Mouse (Mus musculus) G1E-ER4 (cell line): ENCODE data around the gene Pts. TPM values are rescaled to one million over a fixed set of nuclear protein-coding genes. Genes with fewer than 3 reads are reported as not detected.

Experiments used
- GATA1 ChIP-seq: IDR thresholded peaks from one replicate; pipeline ENCODE4 v1.8.0; 2012; ENCODE audit warnings: low read length, inconsistent platforms
- polyA plus RNA-seq: library from polyadenylated mRNA; stranded (reverse); fragments of >175 nt; gene quantifications from 2 replicates; pipeline ENCODE4 v1.2.3, GENCODE M21; 2012

Gene Pts
- polyA plus RNA-seq = 6.6 and 15.4 TPM in 2 replicates

- no peak for TF ChIP-seq GATA1
Observed at GRCm38 (mm10) chr9:50528293-50528892, at the start of gene Pts. TSS of gene Pts (minus strand) at chr9:50528724.

DNA sequence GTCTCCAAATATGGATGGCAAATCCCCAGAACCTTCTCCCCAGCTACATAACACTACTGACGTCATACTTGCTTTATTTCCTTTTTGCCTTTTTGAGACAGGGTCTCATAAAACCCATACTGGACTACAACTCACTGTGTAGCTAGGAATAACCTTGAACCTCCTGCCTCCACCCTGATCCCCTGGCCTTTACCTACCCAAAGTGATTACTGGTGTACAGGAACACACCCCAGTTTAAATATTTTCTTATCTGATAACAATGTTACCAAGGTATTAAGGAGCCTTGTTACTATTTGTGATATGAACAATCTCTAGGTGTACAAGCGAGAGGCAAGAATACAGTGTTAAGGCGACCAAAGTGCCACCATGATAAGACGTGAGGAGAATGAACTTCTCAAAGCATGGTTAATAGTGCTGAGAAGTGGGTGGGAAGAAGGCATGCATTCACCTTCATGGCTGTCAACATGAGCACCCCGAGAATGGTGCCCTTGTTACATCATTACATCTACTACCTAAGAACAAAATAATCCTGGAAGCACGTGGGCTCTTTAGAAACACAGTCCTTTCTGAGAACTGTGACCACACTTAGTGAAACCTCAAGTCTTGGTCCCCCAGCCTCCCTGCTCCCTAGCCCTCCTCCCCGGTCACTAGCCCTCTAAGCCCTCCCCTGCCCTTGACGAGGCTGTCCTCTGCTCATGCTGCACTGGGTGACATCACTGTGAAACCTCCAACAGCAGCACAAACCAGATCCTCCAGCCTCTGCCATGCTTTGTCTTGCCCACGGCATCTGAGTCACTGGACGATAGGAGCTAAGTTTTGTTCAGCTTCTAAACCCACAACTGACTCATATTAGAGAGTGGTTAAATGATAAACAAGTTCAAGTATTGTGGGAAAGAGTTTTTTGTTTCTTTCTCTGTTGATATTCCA, 41.3 kb upstream of the Pts start:
- no peak for TF ChIP-seq GATA1

DNA sequence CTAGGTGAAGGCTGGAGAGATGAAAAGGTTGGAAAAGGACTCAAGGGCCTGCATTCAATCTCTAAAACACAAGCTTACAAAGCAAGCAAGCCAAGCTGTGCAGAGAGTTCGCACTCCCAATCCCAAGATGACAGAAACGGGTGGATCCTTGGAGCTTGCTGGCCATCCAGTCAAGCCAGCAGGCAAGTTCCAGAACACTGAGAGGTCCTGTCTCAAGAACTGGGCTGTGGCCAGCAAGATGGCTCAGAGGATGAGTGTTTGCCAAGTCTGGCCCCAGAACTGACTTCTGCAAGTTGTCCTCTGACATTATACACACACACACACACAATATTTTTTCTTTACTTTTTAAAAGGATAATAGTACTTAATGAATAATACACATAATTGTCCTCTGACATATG, 39.4 kb upstream of the Pts start:
- no peak for TF ChIP-seq GATA1

DNA sequence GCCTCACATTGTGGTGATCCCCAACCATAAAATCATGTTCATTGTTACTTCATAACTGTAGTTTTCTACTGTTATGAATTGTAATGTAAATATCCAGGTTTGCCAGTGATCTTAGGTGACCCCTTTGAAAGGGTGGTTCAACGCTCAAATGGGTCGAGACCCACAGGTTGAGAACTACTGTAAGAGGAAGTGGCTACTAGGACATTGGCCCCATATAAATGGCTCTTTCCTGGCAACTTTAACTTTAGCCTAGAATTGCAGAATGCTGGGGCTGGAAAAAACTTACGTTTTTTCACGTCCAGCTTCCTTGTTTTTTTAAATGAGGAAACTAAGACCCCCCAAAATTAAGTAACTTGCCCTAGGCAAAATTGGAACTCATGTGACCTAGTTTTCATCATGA, 38.8 kb upstream of the Pts start:
- no peak for TF ChIP-seq GATA1

DNA sequence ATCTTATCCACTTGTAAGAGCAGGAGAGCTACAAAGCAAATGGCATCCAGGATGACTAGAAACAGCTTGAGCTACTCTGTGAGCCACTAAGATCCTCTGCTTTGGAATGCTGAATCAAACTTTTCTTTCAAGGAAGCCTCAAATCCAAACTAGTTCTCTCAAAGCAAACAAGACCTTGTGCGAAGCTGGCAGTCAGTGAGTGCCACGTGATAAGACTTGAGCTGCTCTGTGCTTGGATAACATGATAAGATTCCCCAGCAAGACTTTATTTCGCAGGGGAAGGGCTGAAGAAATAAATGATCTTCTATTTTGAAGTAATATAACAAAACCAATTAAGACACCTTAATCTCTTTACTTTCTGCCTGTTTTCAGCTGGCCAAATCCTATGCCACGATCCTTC, 37.4 kb upstream of the Pts start:
- TF ChIP-seq GATA1 = no peak

DNA sequence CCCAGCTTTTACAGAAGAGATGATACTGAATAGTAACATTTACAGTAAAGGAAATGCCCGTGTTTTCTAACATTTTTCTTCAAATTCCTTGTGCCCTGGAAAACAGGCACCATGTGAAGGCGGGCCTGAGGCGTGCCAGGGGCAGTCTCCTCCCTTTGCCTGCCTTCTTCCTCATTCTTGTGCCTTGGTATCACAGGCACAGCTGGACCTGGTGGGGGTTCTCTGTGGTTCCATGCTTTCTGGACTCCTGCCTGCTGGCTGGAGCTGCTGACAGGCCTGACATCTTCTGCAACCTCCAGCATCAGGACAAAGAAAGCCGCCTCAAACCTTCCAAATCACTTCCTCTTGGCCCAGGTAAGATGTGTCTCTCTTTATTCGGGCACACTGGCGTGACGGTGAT, 36.6 kb upstream of the Pts start:
- no peak for TF ChIP-seq GATA1

GRCm38 (mm10) chr9:50561918-50562360, 33.4 kb upstream of the Pts start:
- TF ChIP-seq GATA1 = no peak

DNA sequence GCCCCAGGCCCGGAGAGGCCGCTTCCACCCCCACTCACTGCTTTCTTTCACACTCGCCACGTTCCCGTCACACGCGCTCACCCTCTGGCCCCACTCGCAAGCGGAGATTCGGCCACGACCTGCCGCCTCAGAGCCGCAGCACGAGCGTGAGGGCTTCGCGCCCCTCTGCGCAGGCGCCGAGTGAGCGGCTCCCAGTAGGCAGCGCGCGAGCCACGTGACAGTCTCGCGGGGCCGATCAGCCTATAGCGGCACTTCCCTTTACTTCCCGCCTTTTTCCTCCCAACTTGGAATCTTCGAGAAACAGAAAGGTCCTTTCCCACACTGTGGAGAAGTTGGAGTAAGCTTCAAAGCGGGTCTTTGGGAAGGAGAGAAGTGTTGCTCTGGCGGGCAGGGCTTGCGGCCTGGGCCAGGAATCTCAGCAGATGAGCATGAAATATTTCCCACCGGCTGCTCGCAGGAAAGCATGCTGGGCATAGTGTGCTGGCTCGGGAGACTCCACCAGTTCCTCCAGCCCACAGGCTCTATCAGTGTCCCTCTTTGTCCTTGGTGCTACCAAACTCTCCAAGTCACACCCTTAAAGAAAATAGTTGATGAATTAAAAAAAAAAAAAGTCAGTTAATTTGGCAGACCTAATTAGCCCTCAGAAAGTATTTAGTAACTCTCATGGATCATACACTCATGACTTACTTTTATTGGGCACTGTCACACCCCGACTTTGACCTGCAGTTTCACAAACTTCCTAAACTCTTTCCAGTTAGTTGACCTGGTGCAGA, 32.8 kb upstream of the Pts start, which contains the start of gene Tex12:
TSS of gene Tex12 (minus strand) at position 181 of the 773 bp plus-strand sequence.
- no peak for TF ChIP-seq GATA1

GRCm38 (mm10) chr9:50555094-50555446, 26.5 kb upstream of the Pts start, which contains the start of gene Bco2:
TSS of gene Bco2 (minus strand) at chr9:50555181.
- TF ChIP-seq GATA1 = no peak

DNA sequence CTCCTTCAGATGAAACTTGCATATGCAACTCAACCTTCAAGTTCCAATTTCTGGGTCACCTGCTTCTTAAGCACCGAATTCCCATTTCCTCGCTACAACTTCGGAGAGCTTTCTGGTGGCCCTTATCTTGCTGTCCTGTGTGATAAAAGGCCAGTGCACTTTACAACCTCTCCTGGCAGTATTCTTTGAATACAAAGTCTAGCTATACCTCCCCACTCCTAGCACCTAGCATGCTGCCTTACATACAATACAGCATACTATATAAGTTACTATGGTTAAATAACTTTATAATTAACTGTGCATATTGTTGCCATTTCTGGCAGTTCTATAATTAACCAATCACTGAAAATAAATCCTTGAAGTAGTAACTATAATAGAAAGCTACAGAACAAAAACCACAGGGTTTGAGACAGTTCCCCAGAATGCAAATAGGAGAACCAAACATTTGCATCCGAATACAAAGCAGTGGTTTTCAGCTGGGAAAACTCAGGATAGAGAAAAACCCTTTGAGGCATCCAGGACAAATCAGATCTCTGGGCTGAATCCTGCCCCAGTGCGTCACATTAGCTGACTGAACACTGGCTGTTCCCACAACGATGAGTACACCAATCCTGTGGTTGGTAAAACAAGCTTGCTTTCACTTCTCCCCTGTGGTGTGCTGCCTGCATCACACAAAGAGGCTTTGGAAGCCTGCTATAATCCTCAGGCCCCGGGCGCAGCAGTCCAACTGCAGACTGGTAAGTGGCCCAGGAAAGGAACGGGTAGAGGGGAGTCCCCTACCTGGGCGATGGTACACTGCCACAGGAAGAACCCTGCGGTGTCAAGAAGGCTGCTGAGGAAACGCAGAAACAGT, 25.9 kb upstream of the Pts start, which contains the start of gene Il18:
TSS of gene Il18 (plus strand) at position 587 of the 853 bp plus-strand sequence.
- no peak for TF ChIP-seq GATA1

DNA sequence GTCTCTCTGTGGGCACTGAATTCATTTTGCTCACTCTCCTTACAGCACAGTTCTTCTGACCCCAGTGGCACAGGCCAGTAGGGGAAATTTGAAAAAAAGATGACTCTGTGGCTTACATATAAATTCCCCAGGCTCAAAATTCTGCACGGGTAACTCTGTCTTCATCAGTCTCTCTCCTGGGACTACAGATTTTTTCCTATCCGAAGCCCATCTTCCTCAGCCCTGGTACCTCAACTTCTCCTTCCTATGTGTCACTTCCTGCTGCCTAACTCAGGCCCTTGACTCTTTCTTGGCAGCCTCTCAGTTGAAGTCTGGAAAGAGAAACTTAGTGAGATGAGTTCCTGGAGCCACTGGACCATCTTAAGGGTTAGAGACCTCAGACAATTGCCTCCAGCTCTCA, 25.0 kb upstream of the Pts start:
- no peak for TF ChIP-seq GATA1

DNA sequence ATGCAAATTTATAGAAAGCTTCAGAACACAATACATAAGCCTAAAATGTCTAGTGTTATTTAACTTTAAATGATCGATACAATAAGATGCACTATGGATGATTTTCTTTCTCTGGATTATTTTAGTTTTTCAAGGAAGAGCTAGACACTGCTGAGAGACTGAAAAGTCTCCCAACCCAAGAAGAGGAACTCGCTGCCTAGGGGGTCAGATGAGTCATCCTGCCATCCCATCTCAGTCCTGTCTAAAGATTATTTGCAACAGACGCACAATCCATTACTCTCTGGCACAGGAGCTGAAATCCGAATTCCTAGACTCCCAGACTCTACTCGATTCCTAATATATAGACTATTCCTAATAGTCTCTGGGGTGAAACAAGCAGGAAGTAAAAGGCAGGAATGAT, 23.7 kb upstream of the Pts start:
- no peak for TF ChIP-seq GATA1

DNA sequence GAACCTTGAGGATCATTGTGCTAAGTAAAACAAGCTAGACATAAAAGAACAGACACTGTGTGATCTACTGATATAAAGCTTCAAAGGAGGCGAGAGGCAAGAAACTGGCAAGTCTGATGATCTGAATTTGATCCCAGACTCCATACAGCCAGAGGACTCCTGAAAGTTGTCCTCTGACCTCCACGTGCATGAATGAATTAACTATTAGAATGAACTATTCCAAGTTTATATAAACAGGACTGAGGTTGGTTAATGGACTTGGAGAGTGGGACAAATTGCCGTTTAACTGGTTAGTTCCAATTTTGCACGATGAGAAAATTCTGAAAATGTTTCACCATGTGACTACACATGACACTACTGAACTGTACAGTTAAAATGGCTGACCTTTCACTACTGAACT, 20.4 kb upstream of the Pts start:
- no peak for TF ChIP-seq GATA1

- no peak for TF ChIP-seq GATA1
Observed at GRCm38 (mm10) chr9:50547859-50548478, 19.4 kb upstream of the Pts start.

GRCm38 (mm10) chr9:50542401-50542800, 13.9 kb upstream of the Pts start:
- no peak for TF ChIP-seq GATA1

GRCm38 (mm10) chr9:50540170-50540569, 11.6 kb upstream of the Pts start:
- TF ChIP-seq GATA1 = no peak
